Mouse (Mus musculus) embryonic facial prominence, embryonic 14.5 days (tissue): ENCODE measurements around the gene Vmn2r17. TPM values are rescaled to one million over a fixed set of nuclear protein-coding genes. Genes with fewer than 3 reads are reported as not detected.

Source experiments
- ATAC-seq: fragments of 200-750 bp; cut with Nextera tagmentation; 2 replicates; pipeline ENCODE4 v1.8.0; 2017; ENCODE audit warnings: low read depth, moderate number of reproducible peaks, moderate TSS enrichment
- DNase-seq: peaks from one replicate; pipeline ENCODE4 v3.0.0-alpha.2; 2015; ENCODE audit warnings: low spot score
- H3K27ac ChIP-seq: fragments of 300-500 bp; sonication (generic); replicated peaks from 2 replicates; pipeline ENCODE4 v1.5.1; 2014; ENCODE audit warnings: low read depth, mild to moderate bottlenecking, low read length, moderate library complexity
- H3K27me3 ChIP-seq: fragments of 300-500 bp; sonication (generic); replicated peaks from 2 replicates; pipeline ENCODE4 v1.6.1; 2014; ENCODE audit warnings: low read length; ENCODE audit not compliant: control insufficient read depth, insufficient read depth
- H3K36me3 ChIP-seq: fragments of 300-500 bp; sonication (generic); 2 replicates; pipeline ENCODE4 v1.6.1; 2014; ENCODE audit warnings: low read length, mixed read lengths; ENCODE audit not compliant: control insufficient read depth, insufficient read depth
- H3K4me1 ChIP-seq: fragments of 300-500 bp; sonication (generic); 2 replicates; pipeline ENCODE4 v1.6.1; 2014; ENCODE audit warnings: antibody characterized with exemption, low read length; ENCODE audit not compliant: control insufficient read depth, insufficient read depth
- H3K4me2 ChIP-seq: fragments of 300-500 bp; sonication (generic); 2 replicates; pipeline ENCODE4 v1.6.1; 2014; ENCODE audit warnings: low read depth, mild to moderate bottlenecking, low read length, moderate library complexity, mixed read lengths
- H3K4me3 ChIP-seq: fragments of 300-500 bp; sonication (generic); 2 replicates; pipeline ENCODE4 v1.5.1; 2014; ENCODE audit warnings: low read depth, mild to moderate bottlenecking, low read length
- H3K9ac ChIP-seq: fragments of 300-500 bp; sonication (generic); 2 replicates; pipeline ENCODE4 v1.6.1; 2014; ENCODE audit warnings: low read depth, mild to moderate bottlenecking, low read length, moderate library complexity, mixed read lengths
- H3K9me3 ChIP-seq: fragments of 300-500 bp; sonication (generic); 2 replicates; pipeline ENCODE4 v1.6.1; 2016; ENCODE audit warnings: low read length; ENCODE audit not compliant: control insufficient read depth
- WGBS: fragments of 180-500 bp; shearing (Covaris S2); extraction: QIAGEN DNeasy Blood & Tissue Kit; methylation state at CpG from one replicate; pipeline ENCODE4 v1.1.7; 2014; 5-methylcytosine and 5-hydroxymethylcytosine counted together
- polyA plus RNA-seq: library from polyadenylated mRNA; unstranded; fragments of >200 nt; fragmentation: Nextera tagmentation; extraction: Ambion mirVana; gene quantifications from 2 replicates; pipeline ENCODE4 v1.2.1, GENCODE M21; 2014

The Vmn2r17 gene
- not detected in 2 replicates for polyA plus RNA-seq

- no peak for ATAC-seq
- WGBS: 41% methylated on average over 2 of the region's 2 CpGs
- H3K27ac ChIP-seq: no peak within 1 kb of the TSS
- no peak within 1 kb of the TSS for H3K9ac ChIP-seq
- no peak within 1 kb of the TSS for H3K4me3 ChIP-seq
- H3K4me2 ChIP-seq: no peak within 1 kb of the TSS
- H3K4me1 ChIP-seq: no peaks in the 10 kb centered on the region
- H3K9me3 ChIP-seq: peaks cover 9% of the 10 kb centered on the region
- no peaks in the 10 kb centered on the region for H3K36me3 ChIP-seq
- DNase-seq: no peak
- no peaks in the 10 kb centered on the region for H3K27me3 ChIP-seq
These were observed at the start of gene Vmn2r17 for GRCm38 (mm10) chr5:109419388-109419787. Gene Vmn2r17, plus strand, starts transcription at chr5:109419688.

DNA sequence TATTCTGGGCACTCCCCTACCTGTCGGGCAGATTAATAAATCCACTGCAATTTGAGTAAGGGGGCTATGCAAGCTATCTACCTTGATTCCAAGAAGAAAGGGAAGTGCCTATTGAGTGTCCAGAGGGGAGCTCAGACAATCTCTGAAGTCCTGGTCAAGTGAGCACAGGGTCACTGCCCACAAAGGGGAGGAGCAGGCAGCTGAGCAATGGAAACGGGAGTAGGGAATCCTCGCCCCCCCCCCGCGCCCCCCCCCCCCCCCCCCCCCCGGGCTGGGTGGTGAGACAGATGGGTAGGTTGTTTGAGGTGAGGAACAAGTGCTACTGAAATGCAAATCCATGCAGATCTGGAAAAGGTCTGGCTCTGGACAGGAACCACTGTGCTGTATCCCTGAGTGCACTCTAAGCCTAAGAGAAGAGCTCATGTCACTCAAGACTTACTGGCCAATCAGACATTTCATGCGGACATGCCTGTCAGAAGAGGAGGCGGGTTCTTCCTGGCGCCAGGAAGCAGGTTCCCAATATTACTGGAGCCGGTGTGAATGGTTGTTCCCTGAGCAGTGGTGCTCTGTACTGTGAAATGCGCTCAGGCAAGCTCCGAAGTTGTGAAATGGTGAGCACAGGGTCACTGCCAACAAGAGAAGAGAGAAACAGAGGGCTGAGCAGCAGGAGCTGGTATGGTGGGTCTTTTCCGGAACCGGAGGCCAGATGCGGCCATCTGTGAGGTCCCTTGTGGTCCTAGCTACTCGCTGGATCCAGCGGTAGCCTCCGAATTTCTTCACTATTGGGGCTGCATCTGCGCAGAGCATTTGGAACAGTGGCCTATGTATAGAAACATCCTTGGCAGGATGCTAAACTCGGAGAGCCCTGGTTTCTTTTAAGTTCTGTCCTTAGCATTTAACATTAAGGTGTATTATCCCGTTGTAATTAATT is 47.4 kb downstream of the Vmn2r17 start:
- peaks cover 13% of the 10 kb centered on the region; the same call in 1 of the 2 replicates for H3K9me3 ChIP-seq

DNA sequence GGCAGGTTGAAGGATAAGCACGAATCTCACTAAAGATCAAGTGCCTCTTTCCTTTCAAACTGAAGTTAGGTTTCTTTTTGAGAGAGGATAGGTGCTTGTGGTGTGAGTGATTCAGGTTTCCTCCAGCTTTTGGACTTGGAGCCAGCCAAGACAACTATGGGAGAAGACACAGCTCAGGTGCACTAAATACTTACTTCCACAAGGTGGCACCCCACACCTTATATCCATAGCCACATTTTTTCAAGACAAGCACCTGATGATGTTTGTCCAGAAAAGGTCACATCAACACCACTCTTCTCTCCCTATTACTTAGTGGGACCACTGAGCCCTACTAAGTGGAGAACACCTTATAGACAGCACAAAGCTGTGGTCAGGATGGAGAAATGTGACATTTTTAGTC is 87.2 kb downstream of the Vmn2r17 start:
- Histone ChIP-seq H3K4me3 (no peak overlapping the region), H3K4me2 (no peak overlapping the region), H3K9ac (no peak overlapping the region), H3K4me1 (no peaks in the 10 kb centered on the region), H3K27ac (no peak overlapping the region), H3K36me3 (no peaks in the 10 kb centered on the region), H3K9me3 (0 out of 2 replicates have a peak, but pooled peaks cover 3% of the 10 kb centered on the region), H3K27me3 (no peaks in the 10 kb centered on the region)
- ATAC-seq (no peak), DNase-seq (peak; percentile 2)
- WGBS: 4% methylated on average over 1 of the region's 1 CpGs

More for the DNA sequence above, 47.4 kb downstream of the Vmn2r17 start:
- WGBS: 30% methylated on average over 18 of the region's 21 CpGs
- Histone ChIP-seq H3K9ac (no peak overlapping the region), H3K27me3 (no peaks in the 10 kb centered on the region), H3K4me1 (no peaks in the 10 kb centered on the region), H3K4me3 (peak overlapping the region; percentile 14; the same call in 1 of the 2 replicates), H3K36me3 (no peaks in the 10 kb centered on the region), H3K27ac (no peak overlapping the region), H3K4me2 (no peak overlapping the region)
- ATAC-seq (no peak), DNase-seq (peak; percentile 13)

Other genes starting within 250 kb of the Vmn2r17 start
- not detected in 2 replicates for gene Vmn2r13, start 227.5 kb upstream of the Vmn2r17 start, polyA plus RNA-seq
- gene Vmn2r14, start 195.0 kb upstream of the Vmn2r17 start, polyA plus RNA-seq: not detected in 2 replicates
- gene Vmn2r15, start 122.0 kb upstream of the Vmn2r17 start, polyA plus RNA-seq: not detected in 2 replicates
- gene Vmn2r16, start 89.5 kb upstream of the Vmn2r17 start, polyA plus RNA-seq: not detected in 2 replicates
- gene Crlf2, start 139.3 kb downstream of the Vmn2r17 start, polyA plus RNA-seq: 7.8 and 7.9 TPM in 2 replicates